Mouse (Mus musculus) limb, embryonic 14.5 days (tissue): Measurements from ENCODE around the gene Kif27. TPM values are rescaled to one million over a fixed set of nuclear protein-coding genes. Genes with fewer than 3 reads are reported as not detected.

Experiments used
- ATAC-seq: fragments of 200-750 bp; cut with Nextera tagmentation; 2 replicates; pipeline ENCODE4 v1.8.0; 2017; ENCODE audit warnings: low read depth, moderate number of reproducible peaks, moderate TSS enrichment; ENCODE audit not compliant: low FRiP score
- DNase-seq: peaks from one replicate; pipeline ENCODE4 v3.0.0-alpha.2; 2015; ENCODE audit warnings: low spot score
- H3K27ac ChIP-seq: fragments of 300-500 bp; sonication (generic); replicated peaks from 2 replicates; pipeline ENCODE4 v1.5.1; 2014; ENCODE audit warnings: low read depth, mild to moderate bottlenecking, low read length, moderate library complexity, mixed read lengths
- H3K27me3 ChIP-seq: fragments of 300-500 bp; sonication (generic); 2 replicates; pipeline ENCODE4 v1.6.1; 2014; ENCODE audit warnings: low read length, mixed read lengths; ENCODE audit not compliant: control insufficient read depth, insufficient read depth
- H3K36me3 ChIP-seq: fragments of 300-500 bp; sonication (generic); 2 replicates; pipeline ENCODE4 v1.6.1; 2014; ENCODE audit warnings: mild to moderate bottlenecking, low read length, moderate library complexity, mixed read lengths; ENCODE audit not compliant: control insufficient read depth, insufficient read depth
- H3K4me1 ChIP-seq: fragments of 300-500 bp; sonication (generic); 2 replicates; pipeline ENCODE4 v1.6.1; 2014; ENCODE audit warnings: antibody characterized with exemption, low read length, mixed read lengths; ENCODE audit not compliant: control insufficient read depth, insufficient read depth
- H3K4me2 ChIP-seq: fragments of 300-500 bp; sonication (generic); replicated peaks from 2 replicates; pipeline ENCODE4 v1.6.1; 2014; ENCODE audit warnings: low read depth, mild to moderate bottlenecking, low read length, moderate library complexity; ENCODE audit not compliant: severe bottlenecking
- H3K4me3 ChIP-seq: fragments of 300-500 bp; sonication (generic); replicated peaks from 2 replicates; pipeline ENCODE4 v1.5.1; 2014; ENCODE audit warnings: low read length
- H3K9ac ChIP-seq: fragments of 300-500 bp; sonication (generic); 2 replicates; pipeline ENCODE4 v1.6.1; 2014; ENCODE audit warnings: mild to moderate bottlenecking, low read depth, low read length, moderate library complexity; ENCODE audit not compliant: severe bottlenecking
- H3K9me3 ChIP-seq: fragments of 300-500 bp; sonication (generic); 2 replicates; pipeline ENCODE4 v1.6.1; 2016; ENCODE audit warnings: low read length; ENCODE audit not compliant: control insufficient read depth
- POLR2A ChIP-seq: fragments of 200-500 bp; IDR thresholded peaks from 2 replicates; pipeline ENCODE4 v1.8.0; 2012; ENCODE audit warnings: inconsistent platforms, mild to moderate bottlenecking, moderate library complexity, borderline replicate concordance; ENCODE audit not compliant: insufficient read depth, insufficient read length; ENCODE audit errors: extremely low read depth
- WGBS: fragments of 180-500 bp; shearing (Covaris S2); extraction: QIAGEN DNeasy Blood & Tissue Kit; methylation state at CpG from one replicate; pipeline ENCODE4 v1.1.7; 2014; 5-methylcytosine and 5-hydroxymethylcytosine counted together
- polyA plus RNA-seq, 2 experiments: library from polyadenylated mRNA; depleted of rRNA in 1 of 2; stranded (reverse) in 1 of 2; unstranded in 1 of 2; fragments of >200 nt; fragmentation: Nextera tagmentation in 1 of 2; extraction: Ambion mirVana in 1 of 2; gene quantifications; 2 replicates each; pipeline versions ENCODE4 v1.2.1 to v1.2.3; 2012 to 2014

Kif27 gene
- polyA plus RNA-seq, 2 experiments, result 0.39 to 0.89 TPM

DNA sequence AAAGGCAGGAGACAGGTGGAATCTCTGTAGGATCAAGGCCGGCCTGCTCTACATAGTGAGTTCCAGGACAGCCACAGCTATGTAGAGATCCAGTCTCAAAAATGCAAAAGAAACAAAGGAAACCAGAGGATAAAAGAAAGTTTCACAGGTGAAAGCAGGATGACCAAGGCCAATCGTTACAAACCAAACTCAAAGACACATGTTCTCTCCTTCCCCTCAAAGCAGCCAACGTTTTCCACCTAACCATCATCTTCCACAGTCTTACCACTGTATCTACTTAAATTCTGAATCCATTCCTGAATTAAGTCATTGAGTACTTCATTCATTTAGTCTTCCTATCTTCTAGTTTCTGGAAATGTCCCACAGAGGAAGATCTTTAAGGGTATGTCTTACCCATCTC is 29.5 kb upstream of the Kif27 start:
- TF ChIP-seq POLR2A, result no peak

DNA sequence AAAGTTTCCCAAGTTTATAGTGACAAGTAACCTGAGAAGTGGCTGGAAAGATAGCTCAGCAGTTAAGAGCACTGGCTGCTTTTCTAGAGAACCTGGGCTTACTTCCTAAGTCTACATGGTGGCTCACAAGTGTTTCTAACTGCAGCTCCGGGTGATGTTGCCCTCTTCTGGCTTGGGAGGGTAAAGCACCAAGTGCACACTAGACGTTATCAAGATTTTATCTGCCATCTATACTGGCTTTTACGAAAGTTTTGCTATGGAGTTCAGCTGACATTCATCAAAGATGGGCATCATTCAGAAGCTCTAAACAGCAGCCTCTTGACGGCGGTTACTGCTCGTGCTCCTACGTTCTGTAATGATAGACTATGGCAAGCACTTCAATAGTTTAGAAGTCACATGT is 29.0 kb upstream of the Kif27 start:
- no peak overlapping the region for H3K4me3 ChIP-seq
- H3K9me3 ChIP-seq, result no peaks in the 10 kb centered on the region
- peaks cover 29% of the 10 kb centered on the region for H3K36me3 ChIP-seq
- no peak overlapping the region for H3K27ac ChIP-seq
- peak; percentile 60; the same call in 1 of the 2 replicates for ATAC-seq
- peak; percentile 79 for DNase-seq
- WGBS, result 14% methylated on average over 7 of the region's 7 CpGs
- H3K4me1 ChIP-seq, result peaks cover 5% of the 10 kb centered on the region
- TF ChIP-seq POLR2A, result no peak
- no peak overlapping the region for H3K9ac ChIP-seq
- no peaks in the 10 kb centered on the region for H3K27me3 ChIP-seq
- no peak overlapping the region for H3K4me2 ChIP-seq

More for the DNA sequence above, 29.5 kb upstream of the Kif27 start:
- H3K36me3 ChIP-seq, result peaks cover 32% of the 10 kb centered on the region
- H3K4me2 ChIP-seq, result no peak overlapping the region
- H3K9ac ChIP-seq, result no peak overlapping the region
- DNase-seq (no peak), ATAC-seq (no peak)
- H3K4me3 ChIP-seq, result no peak overlapping the region
- peaks cover 5% of the 10 kb centered on the region for H3K4me1 ChIP-seq
- no peaks in the 10 kb centered on the region for H3K9me3 ChIP-seq
- WGBS, result 51% methylated on average over 3 of the region's 3 CpGs
- no peak overlapping the region for H3K27ac ChIP-seq
- no peaks in the 10 kb centered on the region for H3K27me3 ChIP-seq

DNA sequence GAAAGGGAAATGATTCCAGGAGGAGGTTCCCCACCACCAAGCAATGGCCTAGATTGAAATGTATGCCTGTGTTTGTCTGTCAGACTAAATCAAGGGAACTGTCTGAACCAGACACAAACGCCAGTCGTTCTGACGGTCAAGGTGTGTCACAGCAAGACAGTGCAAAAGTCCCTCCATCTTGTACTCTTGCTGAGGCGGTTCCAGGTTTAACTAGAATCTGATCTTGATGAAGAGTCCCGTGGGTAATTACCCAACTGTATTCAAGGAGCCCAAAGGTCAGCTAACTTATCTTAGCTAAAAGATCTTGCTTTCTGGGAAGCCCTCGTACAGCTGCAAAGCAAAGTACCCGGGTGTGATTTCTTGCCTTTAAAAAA is 26.6 kb upstream of the Kif27 start:
- Histone ChIP-seq H3K9ac (peak overlapping the region; percentile 86), H3K4me3 (peak overlapping the region; percentile 74), H3K27me3 (no peaks in the 10 kb centered on the region), H3K36me3 (peaks cover 29% of the 10 kb centered on the region), H3K4me2 (peak overlapping the region; percentile 88), H3K4me1 (peaks cover 5% of the 10 kb centered on the region), H3K27ac (no peak overlapping the region; the same call in 1 of the 2 replicates), H3K9me3 (peaks cover 10% of the 10 kb centered on the region)
- ATAC-seq (no peak), DNase-seq (no peak)
- 82% methylated on average over 7 of the region's 7 CpGs for WGBS
- no peak for TF ChIP-seq POLR2A

DNA sequence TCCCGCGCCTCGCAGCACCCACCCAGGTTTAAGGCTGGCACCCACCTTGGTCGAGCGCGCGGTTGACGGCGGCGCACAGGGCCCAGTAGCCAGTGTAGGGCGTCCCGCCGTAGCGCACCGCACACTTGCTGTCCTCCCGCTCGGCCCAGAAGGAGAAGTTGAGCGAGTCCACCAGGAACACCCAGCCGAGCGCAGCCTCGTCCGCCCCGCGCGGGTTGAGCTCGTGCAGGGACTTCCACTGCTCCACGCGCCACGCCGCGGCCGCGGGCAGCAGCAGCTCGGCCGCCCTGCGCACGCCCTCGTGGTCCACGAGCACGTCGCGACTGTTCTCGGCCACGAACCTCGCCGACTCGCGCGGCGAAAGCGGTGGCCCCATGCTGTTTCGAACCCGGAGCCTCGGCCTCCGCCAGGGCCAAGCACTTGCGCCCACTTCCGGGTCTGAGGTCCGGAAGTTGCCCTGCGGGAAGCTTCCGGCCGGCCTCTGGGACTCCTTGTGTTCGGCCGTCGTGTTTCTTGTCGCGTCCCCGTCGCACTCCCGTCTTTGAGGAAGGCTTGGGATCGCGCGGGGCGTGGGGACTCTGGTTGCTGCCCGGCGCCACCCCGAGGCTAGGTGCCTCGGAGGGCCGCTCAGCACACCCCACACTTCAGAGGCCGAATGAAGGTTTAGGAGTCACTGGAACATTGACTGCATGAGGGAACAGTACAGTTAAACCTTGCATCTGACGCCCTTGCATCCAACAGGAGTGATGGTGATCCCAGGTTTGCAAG is 26.0 kb upstream of the Kif27 start, which contains the start of gene 2210016F16Rik:
Gene 2210016F16Rik (minus strand): TSS at position 447 of the 768 bp plus-strand sequence.
- Histone ChIP-seq H3K27me3 (no peaks in the 10 kb centered on the region), H3K4me3 (peak within 1 kb of the TSS; percentile 74), H3K27ac (peak within 1 kb of the TSS; percentile 53; the same call in 1 of the 2 replicates), H3K4me1 (peaks cover 5% of the 10 kb centered on the region), H3K4me2 (peak within 1 kb of the TSS; percentile 88), H3K9ac (peak within 1 kb of the TSS; percentile 86), H3K9me3 (peaks cover 14% of the 10 kb centered on the region), H3K36me3 (peaks cover 28% of the 10 kb centered on the region)
- 4% methylated on average over 69 of the region's 80 CpGs for WGBS
- TF ChIP-seq POLR2A, result no peak
- ATAC-seq, result peak; percentile 65
- peak; percentile 48 for DNase-seq

DNA sequence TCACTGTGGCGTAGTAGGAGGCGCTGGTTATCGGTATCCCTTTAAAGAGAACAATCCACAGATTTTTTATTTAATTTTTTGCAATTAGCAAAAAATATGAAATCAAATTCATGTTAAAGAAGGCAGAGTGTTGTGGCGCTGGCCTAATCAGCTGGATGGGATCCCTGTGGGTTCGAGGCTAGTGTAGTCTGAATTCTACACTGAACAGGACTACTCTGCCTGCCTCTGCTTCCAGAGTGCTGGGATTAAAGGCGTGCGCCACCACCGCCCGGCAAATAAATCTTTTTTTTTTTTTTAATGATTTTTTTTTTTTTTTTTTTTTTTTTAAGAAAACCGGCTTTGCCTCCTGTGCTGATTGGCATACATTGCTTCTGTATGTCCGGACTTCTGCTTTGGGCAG is 25.4 kb upstream of the Kif27 start:
- Histone ChIP-seq H3K9ac (peak overlapping the region; percentile 86), H3K36me3 (peaks cover 26% of the 10 kb centered on the region), H3K4me1 (peaks cover 5% of the 10 kb centered on the region), H3K4me2 (peak overlapping the region; percentile 88), H3K27ac (no peak overlapping the region), H3K9me3 (peaks cover 15% of the 10 kb centered on the region), H3K27me3 (no peaks in the 10 kb centered on the region), H3K4me3 (peak overlapping the region; percentile 74)
- no peak for DNase-seq
- WGBS, result 42% methylated on average over 11 of the region's 11 CpGs
- ATAC-seq, result no peak
- no peak for TF ChIP-seq POLR2A
